Mouse (Mus musculus) skeletal muscle tissue, postnatal 0 days (tissue): ENCODE data around the gene Fcrlb. TPM values are rescaled to one million over a fixed set of nuclear protein-coding genes. Genes with fewer than 3 reads are reported as not detected.

Experiments used
- polyA plus RNA-seq: library from polyadenylated mRNA; unstranded; fragments of >200 nt; fragmentation: Nextera tagmentation; extraction: Ambion mirVana; gene quantifications from 2 replicates; pipeline ENCODE4 v1.2.1, GENCODE M21; 2015

Gene Fcrlb
- polyA plus RNA-seq, result 0.10 TPM in 1 of 2 replicates, not detected in the other

DNA sequence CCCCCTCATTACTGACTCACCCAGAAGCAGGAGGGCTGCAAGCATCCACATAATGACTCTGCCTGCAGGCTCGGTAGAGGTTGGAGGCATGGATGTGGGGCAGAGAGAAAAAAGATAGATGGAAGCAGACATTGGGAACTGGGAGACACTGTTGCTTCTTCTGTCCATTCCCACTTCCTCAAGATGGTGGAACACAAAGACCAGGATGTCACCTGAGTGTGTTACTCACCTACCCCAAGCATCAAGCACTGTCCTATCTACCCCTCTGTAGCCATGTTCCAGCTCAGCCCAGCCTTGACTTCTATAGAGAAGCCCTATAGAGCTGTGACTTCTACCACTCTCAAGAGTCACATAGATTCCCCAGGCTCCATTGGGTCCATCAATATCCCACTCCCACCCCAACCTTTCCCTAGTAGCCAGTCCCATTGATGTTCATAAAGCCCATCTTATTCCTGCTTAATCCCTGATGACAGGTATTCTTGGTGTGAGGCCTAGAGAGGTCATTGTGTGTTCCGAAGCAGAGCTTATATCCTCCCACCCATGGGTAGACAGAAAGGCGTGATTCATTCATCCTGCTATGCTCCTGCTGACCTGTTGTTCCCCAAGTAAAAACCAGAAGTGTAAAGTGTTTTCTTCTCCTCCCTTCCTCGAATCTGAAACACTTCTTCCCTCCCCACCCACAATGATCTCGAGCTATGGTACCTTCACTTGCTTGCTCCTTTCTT is at the start of gene Fcrlb:
Gene Fcrlb (minus strand): TSS at position 51 of the 725 bp plus-strand sequence.

GRCm38 (mm10) chr1:170927378-170927777 is 14.6 kb upstream of the Fcrlb start, which contains the start of gene Fcrla:
Gene Fcrla, minus strand, starts transcription at chr1:170927583.

DNA sequence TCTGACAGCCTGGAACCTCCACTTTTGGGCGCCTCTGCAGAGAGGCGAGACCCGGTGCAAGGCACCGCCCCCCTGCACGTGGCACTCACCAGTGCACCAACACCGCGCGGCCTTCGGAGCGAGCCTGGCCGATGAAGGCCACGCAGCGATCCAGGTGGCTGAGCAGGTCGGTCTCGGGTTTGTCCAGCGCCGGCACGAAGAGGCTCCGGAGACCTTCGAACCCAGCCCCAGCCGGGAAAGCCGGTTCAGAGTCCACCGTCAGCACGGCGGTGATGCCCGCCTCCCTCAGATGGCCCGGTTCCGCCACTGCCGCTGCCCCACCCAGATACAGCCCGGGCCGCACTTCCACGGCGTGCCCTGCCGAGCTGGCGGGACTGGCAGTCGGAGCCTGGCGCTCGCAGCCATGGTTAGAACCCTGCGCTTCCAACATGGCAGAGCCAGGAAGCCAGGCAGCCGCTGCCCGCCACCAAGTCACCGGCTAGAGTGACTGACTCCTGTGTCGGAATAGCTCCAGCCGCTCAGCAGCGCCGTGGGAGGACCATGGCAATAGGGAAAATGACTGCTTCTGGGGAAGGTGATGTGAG is 27.7 kb downstream of the Fcrlb start, which contains the start of the genes Gm26620 and Dusp12:
Gene Gm26620 (plus strand): TSS at position 88 of the 584 bp plus-strand sequence.
Gene Dusp12 (minus strand): TSS at position 563 of the 584 bp plus-strand sequence.

GRCm38 (mm10) chr1:170867691-170868105 is 45.0 kb downstream of the Fcrlb start, which contains the start of gene Atf6:
Gene Atf6, minus strand, starts transcription at chr1:170867771.

Other genes with a start within 250 kb of the Fcrlb start
- gene Atf6, start 45.2 kb downstream of the Fcrlb start, polyA plus RNA-seq, result 5.6 and 5.7 TPM in 2 replicates
- gene Gm26620, start 27.9 kb downstream of the Fcrlb start, polyA plus RNA-seq, result 0.96 and 1.2 TPM in 2 replicates
- gene Dusp12, start 27.4 kb downstream of the Fcrlb start, polyA plus RNA-seq, result 13.8 and 15.0 TPM in 2 replicates
- gene Fcrla, start 14.6 kb upstream of the Fcrlb start, polyA plus RNA-seq, result 0.24 TPM in 1 of 2 replicates, not detected in the other
- gene Fcgr2b, start 63.6 kb upstream of the Fcrlb start, polyA plus RNA-seq, result 8.7 and 13.1 TPM in 2 replicates
- 1.1 and 2.6 TPM in 2 replicates for gene Fcgr4, start 106.0 kb upstream of the Fcrlb start, polyA plus RNA-seq
- 26.2 and 43.7 TPM in 2 replicates for gene Fcgr3, start 152.0 kb upstream of the Fcrlb start, polyA plus RNA-seq
- 1.7 and 1.8 TPM in 2 replicates for gene Cfap126, start 201.0 kb upstream of the Fcrlb start, polyA plus RNA-seq
- gene Sdhc, start 237.7 kb upstream of the Fcrlb start, polyA plus RNA-seq, result 450 and 454 TPM in 2 replicates
- gene Mpz, start 237.8 kb upstream of the Fcrlb start, polyA plus RNA-seq, result 35.1 and 37.5 TPM in 2 replicates